Mouse (Mus musculus): ENCODE measurements around the gene Jarid2. TPM values are rescaled to one million over a fixed set of nuclear protein-coding genes. Genes with fewer than 3 reads are reported as not detected.

The Jarid2 gene
- polyA plus RNA-seq, 1 experiment = 21.0 TPM

GRCm38 (mm10) chr13:44760761-44761160 lies 31.5 kb downstream of the Jarid2 start:
- no peak overlapping the region for H3K27ac ChIP-seq (ENCODE audit: control insufficient read depth, insufficient read depth, low read depth, low read length)
- no peak for TF ChIP-seq CTCF (IDR thresholded peaks at IDR 0.05; ENCODE audit: control insufficient read depth, insufficient read depth, insufficient replicate concordance, low read depth, low read length)
- TF ChIP-seq POLR2A (IDR thresholded peaks at IDR 0.05; ENCODE audit: control insufficient read depth, low read depth, low read length) = no peak
- no peaks in the 10 kb centered on the region for H3K4me1 ChIP-seq (ENCODE audit: control insufficient read depth, insufficient read depth, low read length)
- no peaks in the 10 kb centered on the region for H3K36me3 ChIP-seq (ENCODE audit: control insufficient read depth, insufficient read depth, low read length)
- no peak overlapping the region for H3K4me3 ChIP-seq (ENCODE audit: control insufficient read depth, low read depth, low read length)
- H3K27me3 ChIP-seq (ENCODE audit: control insufficient read depth, insufficient read depth, low read length) = no peaks in the 10 kb centered on the region

GRCm38 (mm10) chr13:44763068-44763467 lies 33.8 kb downstream of the Jarid2 start:
- Histone ChIP-seq H3K27ac (ENCODE audit: control insufficient read depth, insufficient read depth, low read depth, low read length) (no peak overlapping the region), H3K4me1 (ENCODE audit: control insufficient read depth, insufficient read depth, low read length) (no peaks in the 10 kb centered on the region), H3K4me3 (ENCODE audit: control insufficient read depth, low read depth, low read length) (no peak overlapping the region), H3K36me3 (ENCODE audit: control insufficient read depth, insufficient read depth, low read length) (no peaks in the 10 kb centered on the region), H3K27me3 (ENCODE audit: control insufficient read depth, insufficient read depth, low read length) (no peaks in the 10 kb centered on the region)
- TF ChIP-seq POLR2A (IDR thresholded peaks at IDR 0.05; ENCODE audit: control insufficient read depth, low read depth, low read length) (no peak), CTCF (IDR thresholded peaks at IDR 0.05; ENCODE audit: control insufficient read depth, insufficient read depth, insufficient replicate concordance, low read depth, low read length) (no peak)

GRCm38 (mm10) chr13:44767751-44768150 lies 38.5 kb downstream of the Jarid2 start:
- Histone ChIP-seq H3K27ac (ENCODE audit: control insufficient read depth, insufficient read depth, low read depth, low read length) (no peak overlapping the region), H3K4me1 (ENCODE audit: control insufficient read depth, insufficient read depth, low read length) (no peaks in the 10 kb centered on the region), H3K4me3 (ENCODE audit: control insufficient read depth, low read depth, low read length) (no peak overlapping the region), H3K36me3 (ENCODE audit: control insufficient read depth, insufficient read depth, low read length) (no peaks in the 10 kb centered on the region), H3K27me3 (ENCODE audit: control insufficient read depth, insufficient read depth, low read length) (no peaks in the 10 kb centered on the region)
- no peak for TF ChIP-seq CTCF (IDR thresholded peaks at IDR 0.05; ENCODE audit: control insufficient read depth, insufficient read depth, insufficient replicate concordance, low read depth, low read length)
- no peak for TF ChIP-seq POLR2A (IDR thresholded peaks at IDR 0.05; ENCODE audit: control insufficient read depth, low read depth, low read length)

- no peaks in the 10 kb centered on the region; the same call in 1 of the 2 replicates for H3K4me1 ChIP-seq (ENCODE audit: control insufficient read depth, insufficient read depth, low read length)
- H3K36me3 ChIP-seq (ENCODE audit: control insufficient read depth, insufficient read depth, low read length) = no peaks in the 10 kb centered on the region
- no peak overlapping the region for H3K27ac ChIP-seq (ENCODE audit: control insufficient read depth, insufficient read depth, low read depth, low read length)
- no peak for TF ChIP-seq CTCF (IDR thresholded peaks at IDR 0.05; ENCODE audit: control insufficient read depth, insufficient read depth, insufficient replicate concordance, low read depth, low read length)
- no peak for TF ChIP-seq POLR2A (IDR thresholded peaks at IDR 0.05; ENCODE audit: control insufficient read depth, low read depth, low read length)
- no peaks in the 10 kb centered on the region for H3K27me3 ChIP-seq (ENCODE audit: control insufficient read depth, insufficient read depth, low read length)
- H3K4me3 ChIP-seq (ENCODE audit: control insufficient read depth, low read depth, low read length) = no peak overlapping the region
These were observed 41.7 kb downstream of the Jarid2 start for GRCm38 (mm10) chr13:44770808-44771605.

GRCm38 (mm10) chr13:44772816-44773215 lies 43.5 kb downstream of the Jarid2 start:
- TF ChIP-seq CTCF (IDR thresholded peaks at IDR 0.05; ENCODE audit: control insufficient read depth, insufficient read depth, insufficient replicate concordance, low read depth, low read length) = no peak
- no peak for TF ChIP-seq POLR2A (IDR thresholded peaks at IDR 0.05; ENCODE audit: control insufficient read depth, low read depth, low read length)
- Histone ChIP-seq H3K4me1 (ENCODE audit: control insufficient read depth, insufficient read depth, low read length) (no peaks in the 10 kb centered on the region; the same call in 1 of the 2 replicates), H3K27ac (ENCODE audit: control insufficient read depth, insufficient read depth, low read depth, low read length) (no peak overlapping the region), H3K27me3 (ENCODE audit: control insufficient read depth, insufficient read depth, low read length) (no peaks in the 10 kb centered on the region), H3K4me3 (ENCODE audit: control insufficient read depth, low read depth, low read length) (no peak overlapping the region), H3K36me3 (ENCODE audit: control insufficient read depth, insufficient read depth, low read length) (no peaks in the 10 kb centered on the region)

- H3K36me3 ChIP-seq (ENCODE audit: control insufficient read depth, insufficient read depth, low read length) = no peaks in the 10 kb centered on the region
- no peak overlapping the region for H3K4me3 ChIP-seq (ENCODE audit: control insufficient read depth, low read depth, low read length)
- TF ChIP-seq CTCF (IDR thresholded peaks at IDR 0.05; ENCODE audit: control insufficient read depth, insufficient read depth, insufficient replicate concordance, low read depth, low read length) (no peak), POLR2A (IDR thresholded peaks at IDR 0.05; ENCODE audit: control insufficient read depth, low read depth, low read length) (no peak)
- H3K27me3 ChIP-seq (ENCODE audit: control insufficient read depth, insufficient read depth, low read length) = no peaks in the 10 kb centered on the region
- H3K4me1 ChIP-seq (ENCODE audit: control insufficient read depth, insufficient read depth, low read length) = no peaks in the 10 kb centered on the region; the same call in 1 of the 2 replicates
- H3K27ac ChIP-seq (ENCODE audit: control insufficient read depth, insufficient read depth, low read depth, low read length) = no peak overlapping the region
These were observed 45.1 kb downstream of the Jarid2 start for GRCm38 (mm10) chr13:44774351-44774750.

GRCm38 (mm10) chr13:44775396-44775795 lies 46.1 kb downstream of the Jarid2 start:
- no peak for TF ChIP-seq CTCF (IDR thresholded peaks at IDR 0.05; ENCODE audit: control insufficient read depth, insufficient read depth, insufficient replicate concordance, low read depth, low read length)
- no peak for TF ChIP-seq POLR2A (IDR thresholded peaks at IDR 0.05; ENCODE audit: control insufficient read depth, low read depth, low read length)

More at GRCm38 (mm10) chr13:44775396-44775795, 46.1 kb downstream of the Jarid2 start:
- H3K27ac ChIP-seq (ENCODE audit: control insufficient read depth, insufficient read depth, low read depth, low read length) = no peak overlapping the region
- H3K4me3 ChIP-seq (ENCODE audit: control insufficient read depth, low read depth, low read length) = no peak overlapping the region
- H3K27me3 ChIP-seq (ENCODE audit: control insufficient read depth, insufficient read depth, low read length) = no peaks in the 10 kb centered on the region
- H3K4me1 ChIP-seq (ENCODE audit: control insufficient read depth, insufficient read depth, low read length) = no peaks in the 10 kb centered on the region; the same call in 1 of the 2 replicates
- no peaks in the 10 kb centered on the region for H3K36me3 ChIP-seq (ENCODE audit: control insufficient read depth, insufficient read depth, low read length)

All from testis, adult 2 months (tissue).